Mouse (Mus musculus) layer of hippocampus, postnatal 25 days (tissue): ENCODE measurements at regions not wholly inside any gene's neighbourhood (a gene's known extent, or its start where the extent isn't known, plus 50 kb on each side); places are given as distances from the start of the nearest gene placed in this dataset.

ENCODE experiments used
- DNase-seq, 2 experiments: peaks; one replicate each; pipeline ENCODE4 v3.0.0; 2022; ENCODE audit warnings: mixed read lengths in 2 of 2, low spot score in 1 of 2; ENCODE audit errors: extremely low spot score in 1 of 2

DNA sequence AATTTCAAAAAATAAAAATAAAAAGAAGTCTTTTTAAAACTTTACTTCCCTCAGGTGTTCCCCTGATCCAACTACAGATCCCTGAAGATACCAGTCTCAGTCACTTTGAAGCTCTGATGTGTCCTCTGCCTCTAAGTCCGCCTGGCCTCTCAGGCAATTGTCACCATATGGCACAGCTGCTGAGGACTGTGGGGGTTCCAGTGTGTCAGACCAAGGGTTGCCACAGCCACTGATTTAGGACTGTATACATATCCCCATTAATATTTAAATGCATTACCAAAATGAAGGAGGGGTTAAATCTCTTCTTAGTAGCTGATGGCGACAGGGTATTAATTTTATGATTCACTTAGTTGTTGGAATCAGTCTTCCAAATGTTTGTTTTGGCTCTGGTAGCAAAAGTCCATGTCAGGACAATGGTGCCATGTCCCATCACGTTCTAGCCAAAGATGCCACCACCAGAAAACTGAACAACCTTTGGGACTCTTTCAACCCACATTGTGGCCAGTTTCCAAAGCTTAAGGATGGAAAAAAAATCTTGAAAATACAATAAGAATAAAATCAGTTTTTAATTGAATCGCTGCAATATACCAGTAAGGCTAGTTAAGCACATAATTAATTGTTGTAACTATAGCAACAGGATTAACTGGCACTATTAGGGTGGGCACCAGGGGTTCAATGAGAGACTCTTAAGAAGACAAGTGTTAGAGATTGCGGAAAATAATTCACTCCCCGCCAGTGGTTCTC, 62.5 kb downstream of the Arrdc4 start:
- no peak for DNase-seq

GRCm38 (mm10) chr7:68682929-68683643, 66.0 kb downstream of the Arrdc4 start:
- no peak for DNase-seq

GRCm38 (mm10) chr7:68682318-68682728, 66.7 kb downstream of the Arrdc4 start:
- peak in 1 of 2 experiments; percentile 6 for DNase-seq

GRCm38 (mm10) chr7:68679770-68680169, 69.3 kb downstream of the Arrdc4 start:
- no peak for DNase-seq

DNA sequence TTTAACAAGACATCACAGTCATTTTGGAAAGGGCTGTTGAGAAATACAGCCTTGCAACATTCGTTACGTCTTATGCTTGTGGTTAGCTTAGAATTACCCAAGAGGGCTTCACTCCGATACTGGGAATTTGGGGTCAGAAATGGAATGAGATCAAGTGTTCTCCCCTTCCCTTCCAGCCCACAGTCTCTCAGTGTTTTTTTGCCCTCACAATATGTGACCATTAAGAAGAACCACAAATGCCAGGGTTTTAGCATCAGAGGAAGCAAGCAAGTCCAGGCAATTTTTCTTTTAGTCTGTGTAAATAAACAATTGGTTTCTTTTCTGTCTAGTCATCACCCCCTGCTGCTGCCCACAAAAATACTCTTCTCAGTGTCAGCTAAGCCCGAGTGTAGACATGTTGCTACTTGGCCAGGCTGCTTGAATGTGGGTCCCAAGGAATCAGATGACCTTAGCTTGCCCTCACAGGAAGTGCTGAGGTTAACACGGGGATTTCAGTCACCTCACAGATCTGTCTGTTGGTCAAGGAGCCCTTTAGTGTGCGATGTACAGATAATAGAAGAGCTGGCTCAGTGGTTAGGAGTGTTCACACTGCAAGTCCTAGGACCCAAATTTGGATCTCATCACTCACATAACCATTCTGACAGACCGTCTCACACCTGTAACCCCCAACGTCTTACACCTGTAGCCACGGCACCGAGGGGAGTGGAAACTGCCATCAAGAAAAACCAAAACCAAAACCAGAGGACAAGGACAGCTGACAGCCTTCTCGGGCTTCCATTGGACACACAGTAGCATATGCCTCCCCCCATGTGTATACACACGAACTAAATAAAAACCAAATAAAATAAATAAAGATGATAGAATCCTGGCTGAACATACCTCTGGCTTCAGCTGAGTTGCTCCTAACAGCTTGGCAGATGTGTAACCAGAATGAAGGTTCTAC, 81.0 kb downstream of the Arrdc4 start:
- DNase-seq: no peak

DNA sequence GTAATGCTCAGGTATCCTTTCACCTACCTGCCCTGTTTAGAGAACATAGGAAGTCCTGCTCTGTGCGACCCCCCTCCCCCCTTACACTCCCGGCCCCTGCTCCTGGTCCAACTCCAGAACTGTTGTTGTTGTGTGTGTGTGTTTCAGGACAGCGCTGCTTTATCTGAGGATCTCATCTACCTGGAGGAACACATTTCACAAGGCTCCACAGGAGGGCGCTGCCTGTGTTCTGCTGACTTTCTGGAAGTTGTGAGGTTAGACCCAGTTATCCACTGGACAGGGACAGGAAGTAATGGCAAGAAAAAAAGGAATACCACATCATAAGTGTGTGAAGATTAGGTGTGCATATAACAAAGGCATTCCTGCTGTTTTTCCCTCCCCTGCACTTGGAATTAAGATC, 81.8 kb downstream of the Arrdc4 start:
- peak in 1 of 2 experiments; percentile 14 for DNase-seq

GRCm38 (mm10) chr7:68656354-68656753, 92.7 kb downstream of the Arrdc4 start:
- DNase-seq: no peak

DNA sequence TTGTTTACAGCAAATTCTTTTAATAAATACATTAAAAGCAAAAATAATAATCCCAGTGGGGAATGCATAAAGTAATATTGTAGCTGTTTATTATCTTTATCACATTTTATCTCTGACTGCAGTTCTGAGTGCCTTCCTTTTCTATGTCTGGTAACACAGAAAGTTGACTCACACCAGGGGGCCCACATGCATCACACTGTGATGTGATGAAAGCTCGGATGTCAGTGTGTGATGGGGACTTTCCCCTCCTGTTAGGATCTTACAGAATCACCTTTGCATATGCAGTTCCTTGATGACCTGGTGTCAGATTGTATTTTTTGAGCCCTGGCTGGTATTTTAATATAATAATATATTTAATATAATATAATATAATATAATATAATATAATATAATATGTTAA, 95.5 kb downstream of the Arrdc4 start:
- DNase-seq: no peak

GRCm38 (mm10) chr7:68651418-68651817, 97.6 kb downstream of the Arrdc4 start:
- DNase-seq: no peak

DNA sequence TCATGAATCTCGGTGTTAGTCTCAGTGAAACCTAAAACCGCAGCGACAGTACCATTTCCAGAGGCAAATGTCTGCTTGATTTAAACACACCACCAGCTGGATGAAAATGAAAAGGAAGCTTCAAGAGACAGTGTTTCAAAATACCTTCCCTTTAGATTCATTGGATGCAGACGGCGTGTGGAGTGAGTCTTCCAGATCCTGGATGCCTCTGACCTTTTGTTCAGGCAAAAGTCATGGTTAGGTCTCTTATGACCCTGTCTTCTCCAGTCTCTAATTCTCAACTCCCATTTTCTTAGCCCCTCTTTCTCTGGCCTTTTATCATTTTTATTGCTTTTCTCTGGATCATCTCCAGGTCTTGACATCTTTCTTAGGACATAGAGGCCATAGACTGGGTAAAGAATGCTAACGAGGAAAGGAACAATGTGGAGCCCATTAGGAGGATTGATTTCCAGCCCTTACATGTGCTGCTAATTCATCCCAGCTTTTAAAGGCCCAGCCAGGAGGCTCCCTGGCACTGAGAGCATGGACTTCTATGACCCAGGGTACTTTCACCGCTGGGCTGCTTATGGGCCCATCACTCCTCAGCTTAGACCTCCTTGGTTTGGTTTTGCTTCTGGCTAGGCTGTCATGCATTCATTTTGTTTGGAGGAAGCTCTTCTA, 111.4 kb downstream of the Arrdc4 start:
- DNase-seq: no peak

- DNase-seq: no peak
Observed at GRCm38 (mm10) chr7:68621080-68621479, 128.0 kb downstream of the Arrdc4 start.

GRCm38 (mm10) chr7:68610499-68610898, 138.5 kb downstream of the Arrdc4 start:
- no peak for DNase-seq

DNA sequence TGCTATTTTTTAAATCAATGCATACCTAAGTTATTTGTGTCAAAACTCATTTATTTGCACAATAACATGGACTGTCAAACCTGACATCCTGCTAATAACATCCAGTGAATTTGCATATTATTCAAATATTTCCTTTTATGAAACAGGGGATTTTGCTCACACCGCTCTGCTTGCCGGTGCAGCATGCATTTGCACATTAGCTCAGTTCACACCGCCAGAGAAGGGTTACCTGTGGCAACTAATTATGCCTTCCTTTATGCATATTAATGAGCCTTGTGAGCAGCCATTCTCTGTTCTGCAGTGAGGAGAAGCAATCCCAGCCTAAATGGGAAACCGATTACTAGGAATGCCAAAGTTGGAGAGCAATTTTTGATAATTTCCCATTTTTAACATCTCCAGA, 141.9 kb downstream of the Arrdc4 start:
- no peak for DNase-seq

DNA sequence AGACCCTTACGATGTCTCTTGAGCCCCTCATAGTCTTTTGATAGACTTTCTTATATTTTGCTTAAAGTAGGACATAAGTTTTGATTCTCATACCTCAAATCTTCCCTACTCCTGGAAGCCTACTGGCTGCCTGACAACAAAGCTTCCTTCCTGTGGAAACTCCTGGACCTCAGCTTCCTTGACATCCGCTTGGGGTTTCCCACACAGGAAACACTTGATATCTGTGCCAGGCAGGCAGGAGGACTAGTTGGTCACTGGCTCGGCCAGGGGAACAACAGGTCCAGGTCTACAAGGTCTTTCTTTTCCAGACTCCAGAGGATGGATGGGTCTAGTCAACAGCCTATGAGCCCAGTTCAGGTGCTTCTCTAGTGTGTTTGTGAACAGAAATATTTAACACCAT, 142.8 kb downstream of the Arrdc4 start:
- DNase-seq: no peak

DNA sequence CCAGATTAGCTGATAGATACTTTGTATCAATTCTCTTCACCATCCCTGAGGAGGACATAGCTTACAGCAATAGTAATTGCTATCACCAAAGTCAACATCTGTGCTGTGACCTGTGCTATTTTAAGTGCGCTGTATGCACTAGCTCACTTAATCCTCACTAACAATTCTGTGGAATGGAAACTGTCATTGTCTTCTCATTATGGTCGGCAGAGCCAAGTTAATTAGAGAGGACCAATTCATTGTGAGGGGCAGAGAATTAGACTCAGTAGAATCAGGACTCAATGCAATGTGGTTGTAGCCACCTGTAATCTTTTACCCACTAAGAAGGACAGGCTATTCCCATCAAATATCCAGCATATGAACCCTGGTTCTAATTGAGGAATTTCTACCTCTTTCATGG, 145.3 kb downstream of the Arrdc4 start:
- no peak for DNase-seq

DNA sequence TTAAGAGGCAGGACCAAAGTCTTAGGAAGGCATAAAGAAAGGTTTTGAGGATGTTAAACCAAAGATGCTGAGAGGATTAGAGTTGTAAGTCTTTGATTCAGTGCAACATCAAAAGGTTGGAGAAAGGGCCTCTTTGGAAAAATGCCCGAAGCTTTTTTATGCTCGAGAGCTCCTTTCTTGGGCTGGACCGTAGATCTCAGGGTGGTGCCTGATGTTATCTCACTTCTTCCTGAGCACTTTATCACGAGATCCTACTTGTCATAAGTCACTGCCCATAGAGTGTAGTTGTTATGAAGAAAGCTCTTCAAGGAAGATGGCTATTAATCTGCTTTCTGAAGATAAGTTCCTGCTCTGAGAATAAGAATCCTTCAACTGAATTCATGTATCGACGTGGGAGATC, 147.0 kb downstream of the Arrdc4 start:
- DNase-seq: no peak

DNA sequence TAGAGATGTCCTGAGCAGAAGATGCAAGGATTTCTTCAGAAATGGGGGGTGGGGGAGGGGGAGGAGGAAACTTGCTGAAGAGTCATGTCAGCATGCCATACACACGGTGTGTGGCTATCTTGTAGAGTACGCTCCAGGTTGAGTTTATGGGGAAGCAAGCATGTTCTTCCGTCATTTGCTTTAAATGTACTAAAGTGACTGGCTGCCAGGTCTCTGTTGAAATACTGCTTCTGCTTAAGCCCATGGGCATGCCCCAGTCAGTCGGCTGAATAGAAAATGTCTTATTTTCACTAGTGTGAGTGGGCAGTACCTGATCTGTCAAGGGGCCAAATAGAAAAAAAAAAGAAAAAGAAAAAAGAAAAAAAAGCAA, 155.0 kb downstream of the Arrdc4 start:
- no peak for DNase-seq

- no peak for DNase-seq
Observed at GRCm38 (mm10) chr7:68593344-68594016, 155.6 kb downstream of the Arrdc4 start.

DNA sequence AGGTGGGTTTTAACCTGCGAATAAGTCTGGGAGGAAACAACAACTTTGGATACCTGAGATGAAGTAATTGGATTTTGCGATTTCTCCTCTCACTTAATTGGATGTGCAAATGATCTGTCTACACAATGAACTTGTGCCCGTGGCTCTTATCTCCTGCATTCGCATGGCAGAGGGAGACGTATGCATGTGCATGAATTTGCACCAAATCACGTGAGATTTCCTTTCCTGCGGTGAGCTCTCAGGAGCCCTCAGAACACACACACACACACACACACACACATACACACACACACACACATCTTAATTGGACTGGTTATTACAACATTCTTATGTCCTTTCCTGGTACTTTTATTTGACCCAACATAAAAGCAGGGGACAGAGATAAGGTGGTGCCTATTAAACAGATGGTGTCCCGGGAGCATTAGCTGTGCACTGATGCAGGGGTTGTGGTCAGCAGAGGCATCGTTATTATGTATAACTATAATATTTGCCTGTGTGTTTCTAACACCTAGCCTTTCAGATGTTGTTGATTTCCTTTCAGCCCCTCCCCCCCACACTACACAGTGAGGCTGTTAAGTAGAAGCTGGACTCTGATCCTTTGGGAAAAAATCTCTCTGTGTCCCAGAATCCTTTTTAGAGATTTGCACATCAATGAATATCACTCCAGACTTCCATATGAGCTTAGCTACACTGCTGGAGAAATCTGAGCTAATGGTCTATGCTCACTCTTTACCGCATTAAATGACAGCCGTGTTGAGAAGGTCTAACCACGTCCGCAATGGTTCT, 166.3 kb downstream of the Arrdc4 start:
- no peak for DNase-seq
